Mouse (Mus musculus): Measurements from ENCODE around the gene Tbcd.

Tbcd gene

DNA sequence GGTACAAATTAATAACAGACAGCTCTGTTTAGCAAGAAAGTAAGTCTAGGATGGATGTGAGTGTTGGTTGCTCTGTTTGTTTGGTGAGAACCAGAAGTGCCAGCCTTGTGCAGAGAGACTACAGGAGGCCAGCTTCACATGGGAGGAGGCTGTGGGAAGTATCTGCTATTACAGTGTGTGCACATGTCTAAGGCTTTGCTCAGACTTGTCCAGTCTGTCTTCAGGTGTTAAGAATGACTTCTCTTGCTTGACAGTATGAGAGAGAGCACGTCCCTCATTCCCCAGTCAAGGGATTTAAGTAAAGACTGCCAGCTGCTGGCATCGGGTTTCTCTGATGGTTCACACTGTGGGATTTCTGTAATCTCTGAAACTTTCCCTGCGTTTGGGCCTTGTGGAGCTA lies 149.7 kb downstream of the Tbcd start:
- 84% methylated on average over 3 of the region's 3 CpGs for WGBS

DNA sequence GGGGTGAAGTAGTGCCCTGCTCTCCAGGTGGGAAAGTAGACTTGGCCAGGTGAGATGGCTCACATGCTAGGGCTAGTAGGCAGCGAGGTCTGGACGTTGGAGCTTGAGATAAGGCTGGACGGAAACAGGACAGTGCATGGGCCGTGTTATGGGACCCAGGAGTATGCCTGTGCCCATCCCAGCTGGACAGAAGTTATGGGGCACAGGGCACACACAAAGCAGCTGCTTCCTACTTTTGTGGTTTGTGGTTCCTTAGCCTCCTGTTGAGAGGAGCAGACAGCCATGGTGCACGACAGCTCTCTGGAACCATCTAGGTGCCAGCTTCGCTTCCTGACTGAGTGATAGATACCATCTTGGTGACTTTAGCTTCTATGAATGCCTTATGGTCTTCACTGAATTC lies 153.9 kb downstream of the Tbcd start:
- WGBS = 87% methylated on average over 6 of the region's 6 CpGs

DNA sequence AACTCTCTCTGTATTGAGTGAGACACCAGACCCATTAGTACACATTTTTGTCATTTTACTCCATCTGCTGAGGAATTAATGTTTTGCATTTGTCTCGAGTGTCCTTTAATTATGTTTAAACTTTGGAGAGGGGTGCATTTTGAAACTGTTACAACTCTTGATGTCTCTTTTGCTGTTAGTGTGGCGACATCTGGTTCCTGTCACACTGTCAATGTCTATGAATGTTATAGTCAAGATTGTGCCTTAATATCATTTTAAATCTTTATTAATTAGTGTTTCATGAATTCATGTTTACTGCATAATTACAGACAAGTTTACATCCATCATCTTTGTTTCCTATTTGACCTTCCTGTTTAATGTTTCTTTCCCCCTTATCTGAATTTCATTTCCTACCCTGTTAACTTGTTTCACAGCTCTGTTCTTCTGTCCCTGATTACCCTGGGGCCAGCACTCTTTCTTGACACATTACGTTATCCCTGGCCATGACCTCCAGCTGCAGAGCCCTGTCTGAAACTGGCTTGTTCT lies 164.3 kb downstream of the Tbcd start:
- WGBS = 85% methylated on average over 3 of the region's 3 CpGs

DNA sequence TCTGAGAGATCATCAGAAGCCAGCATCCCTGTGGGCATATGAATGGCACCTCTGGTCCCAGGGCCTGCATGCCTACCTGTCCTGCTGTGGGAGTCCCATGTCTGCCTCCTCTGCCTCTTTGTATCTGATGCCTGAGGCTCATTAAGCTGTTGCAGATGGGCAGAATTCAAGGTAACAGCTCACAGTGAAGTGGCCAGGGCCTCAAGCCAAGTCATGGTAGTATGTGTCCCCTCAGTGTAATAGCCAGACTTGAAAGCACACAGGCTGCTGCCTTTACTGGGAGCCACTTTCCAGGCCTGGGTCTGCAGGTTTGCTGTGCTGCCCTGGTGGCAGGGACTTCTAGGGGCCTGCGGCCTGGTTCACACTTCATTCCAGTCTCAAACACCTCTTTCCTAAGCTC lies 165.6 kb downstream of the Tbcd start:
- 93% methylated on average over 1 of the region's 1 CpGs for WGBS

DNA sequence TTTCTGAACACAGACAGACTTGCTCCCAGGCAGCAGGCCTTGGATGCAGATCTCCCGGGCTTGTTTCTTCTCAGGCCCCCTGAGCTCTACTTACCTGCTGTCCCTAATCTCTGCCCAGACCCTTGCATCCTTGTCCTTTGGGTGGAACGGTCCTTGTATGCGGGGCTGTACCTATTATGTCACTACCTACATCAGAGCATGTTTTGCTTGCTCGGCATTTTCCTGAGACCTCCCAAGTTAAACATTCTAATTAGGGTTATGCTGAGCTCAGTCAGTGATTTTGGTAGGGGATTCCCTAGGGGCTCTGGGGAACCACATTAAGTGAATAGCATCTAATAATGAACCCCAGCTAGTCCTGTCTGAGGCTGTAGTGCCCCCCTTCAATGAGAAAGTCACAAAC lies 173.3 kb downstream of the Tbcd start:
- 94% methylated on average over 4 of the region's 4 CpGs for WGBS

DNA sequence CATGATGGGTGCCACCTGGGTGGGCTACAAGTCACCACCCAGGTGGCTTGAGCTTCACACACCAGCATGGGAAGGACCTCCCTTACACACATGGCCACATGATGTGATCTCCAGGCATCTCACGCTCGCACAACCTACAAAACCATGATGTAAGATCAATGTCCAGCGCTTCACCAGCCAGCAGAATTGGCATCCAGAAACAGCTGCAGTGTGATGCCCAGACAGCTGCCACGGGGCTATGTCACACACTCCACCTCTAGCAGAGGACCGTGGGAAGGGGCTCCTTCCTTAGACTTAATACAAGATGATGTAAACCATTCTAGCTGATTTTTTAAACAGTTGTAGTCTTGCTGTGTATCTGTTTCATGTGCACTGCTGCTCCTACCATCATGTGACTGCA lies 175.8 kb downstream of the Tbcd start:
- WGBS = 87% methylated on average over 5 of the region's 5 CpGs

DNA sequence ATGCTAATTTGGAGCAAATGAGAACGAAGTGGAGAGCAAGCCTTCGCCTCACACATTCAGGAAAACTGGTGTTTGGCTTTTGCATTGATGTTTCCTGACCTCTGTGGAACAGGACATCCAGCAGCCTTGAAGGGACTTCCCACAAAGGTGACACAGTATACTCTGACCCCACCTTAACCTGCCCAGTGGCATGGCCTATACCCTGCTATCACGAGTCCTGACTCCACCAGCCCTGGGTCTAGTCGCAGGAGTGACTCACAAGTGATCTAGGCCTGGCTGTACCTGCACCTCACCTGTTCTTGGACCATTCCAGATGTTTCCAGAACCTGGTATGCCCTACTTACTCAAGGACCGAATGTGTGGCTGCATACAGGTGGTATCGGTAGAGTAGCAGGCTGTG lies 177.8 kb downstream of the Tbcd start:
- WGBS = 94% methylated on average over 6 of the region's 6 CpGs

DNA sequence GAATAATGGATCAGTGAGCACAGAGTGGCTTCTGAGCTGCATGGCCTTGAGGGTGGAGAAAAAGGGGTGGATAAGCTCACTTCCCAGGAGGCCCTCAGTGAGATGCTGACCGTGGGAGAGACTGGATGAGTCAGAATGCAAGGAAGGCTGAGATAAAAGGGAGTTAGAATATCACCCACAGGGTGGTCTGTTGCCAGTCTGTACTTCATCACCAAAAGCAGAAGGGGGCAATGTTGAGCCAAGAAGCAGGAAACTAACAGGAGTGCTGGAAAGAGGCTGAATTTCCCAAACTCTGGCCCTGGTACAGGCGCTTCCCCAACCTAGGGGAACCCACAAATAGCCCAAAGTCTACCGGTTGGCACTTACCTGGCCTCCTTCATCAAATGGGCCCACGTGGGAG lies 178.7 kb downstream of the Tbcd start:
- WGBS = 74% methylated on average over 4 of the region's 4 CpGs

DNA sequence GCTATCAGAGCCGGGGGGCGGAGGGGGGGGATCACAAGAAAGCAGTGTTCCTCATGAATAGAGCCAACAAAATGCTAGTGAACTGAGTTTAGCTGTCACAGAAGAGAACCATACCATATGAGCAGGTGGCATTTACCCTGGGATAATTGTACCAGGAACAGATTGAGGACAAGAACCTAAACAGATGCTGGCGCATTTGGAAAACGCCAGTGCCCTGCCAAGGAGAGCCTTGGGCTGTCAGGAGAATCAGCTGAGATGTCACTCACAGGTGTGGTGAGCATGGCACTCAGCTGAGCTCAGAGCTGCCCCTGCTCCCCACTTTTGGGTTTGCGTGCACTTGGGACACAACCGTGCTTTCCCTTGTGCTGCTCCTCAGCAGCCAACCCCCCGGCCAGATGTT lies 179.7 kb downstream of the Tbcd start:
- 77% methylated on average over 7 of the region's 7 CpGs for WGBS

DNA sequence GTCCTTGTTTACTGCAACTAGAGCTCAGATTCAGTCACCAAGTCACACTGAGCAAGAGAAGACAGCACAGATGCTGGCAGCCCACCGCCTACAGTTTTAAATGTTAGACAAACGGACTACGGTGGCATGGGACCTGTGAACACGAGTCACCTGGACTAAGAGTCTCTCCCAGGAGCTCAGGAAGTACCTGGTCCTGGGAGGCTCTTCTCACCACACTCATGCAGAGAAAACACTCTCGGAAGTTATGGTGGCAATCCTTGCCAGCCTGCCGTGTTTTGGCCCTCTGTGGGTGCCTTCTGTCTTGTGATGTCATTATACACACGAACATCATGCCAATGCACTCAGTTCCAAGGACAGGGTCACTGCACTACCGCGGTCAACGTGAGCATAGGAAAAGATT lies 184.9 kb downstream of the Tbcd start:
- WGBS = 92% methylated on average over 10 of the region's 10 CpGs

DNA sequence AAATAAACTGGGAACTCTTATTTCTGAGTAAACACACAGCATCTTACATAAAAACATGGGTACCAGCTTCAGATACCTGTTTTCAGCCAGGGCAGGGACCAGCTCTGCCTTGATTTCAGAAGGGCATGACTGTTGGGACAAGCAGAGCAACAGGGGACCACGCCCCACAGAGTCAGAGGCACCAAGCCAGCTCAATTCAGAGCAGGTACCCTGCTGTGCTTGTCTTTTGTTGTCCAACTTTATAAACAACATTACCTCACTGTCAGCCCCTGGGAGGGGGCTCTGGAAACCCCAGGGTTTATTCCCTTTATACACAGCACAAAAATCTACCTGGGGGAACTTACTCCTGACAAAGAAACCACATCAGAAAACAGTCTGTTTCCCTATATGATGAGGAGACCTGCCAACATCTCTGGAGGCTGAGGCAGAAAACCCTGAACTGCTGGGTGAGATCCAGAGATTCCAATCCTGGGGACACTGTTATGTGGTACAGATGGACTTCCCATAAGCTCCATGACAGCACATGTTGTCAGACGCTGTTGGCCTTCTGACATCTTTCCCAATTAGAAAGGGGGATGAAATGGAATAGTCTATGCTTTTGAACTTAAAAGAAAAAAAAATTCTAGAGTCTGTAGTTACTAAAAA lies 189.9 kb downstream of the Tbcd start:
- WGBS = 67% methylated on average over 2 of the region's 2 CpGs

DNA sequence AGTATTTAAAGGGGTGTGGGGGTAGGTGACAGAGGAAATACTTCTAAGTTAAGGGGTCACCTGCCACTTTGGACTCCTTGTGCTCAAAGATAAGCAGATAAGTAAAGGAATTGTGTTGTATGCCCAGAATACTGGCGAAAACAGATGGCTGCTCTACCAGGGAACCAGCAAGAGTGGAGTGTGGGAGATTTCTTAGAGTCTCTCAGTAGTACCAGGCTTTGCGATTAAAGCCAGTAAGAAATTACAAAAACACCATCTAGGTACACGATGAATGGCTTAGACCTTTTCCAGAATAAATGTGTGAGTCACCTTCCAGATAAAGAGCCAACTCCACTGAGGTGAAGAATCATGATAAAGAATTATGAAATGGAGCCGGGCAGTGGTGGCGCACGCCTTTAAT lies 193.6 kb downstream of the Tbcd start:
- 59% methylated on average over 6 of the region's 6 CpGs for WGBS

DNA sequence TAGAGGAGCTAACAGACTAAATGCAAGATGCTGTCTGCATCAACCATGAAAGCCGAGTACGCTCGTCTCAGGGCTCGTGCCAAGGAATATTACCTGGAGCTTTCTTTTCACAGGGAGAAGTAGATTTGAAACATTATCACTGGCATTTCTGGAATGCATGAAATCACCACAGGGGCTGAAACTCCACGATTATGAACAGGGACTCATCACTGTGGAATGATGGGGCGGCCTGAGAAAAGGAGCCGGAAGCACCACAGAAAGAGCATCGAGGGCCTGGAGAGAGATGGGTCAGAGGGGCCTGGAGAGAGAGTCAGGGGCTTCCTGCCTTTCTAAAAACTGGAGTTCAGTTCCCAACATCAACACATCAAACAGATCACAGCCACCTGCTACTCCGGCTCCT lies 195.6 kb downstream of the Tbcd start:
- WGBS = 89% methylated on average over 9 of the region's 9 CpGs

DNA sequence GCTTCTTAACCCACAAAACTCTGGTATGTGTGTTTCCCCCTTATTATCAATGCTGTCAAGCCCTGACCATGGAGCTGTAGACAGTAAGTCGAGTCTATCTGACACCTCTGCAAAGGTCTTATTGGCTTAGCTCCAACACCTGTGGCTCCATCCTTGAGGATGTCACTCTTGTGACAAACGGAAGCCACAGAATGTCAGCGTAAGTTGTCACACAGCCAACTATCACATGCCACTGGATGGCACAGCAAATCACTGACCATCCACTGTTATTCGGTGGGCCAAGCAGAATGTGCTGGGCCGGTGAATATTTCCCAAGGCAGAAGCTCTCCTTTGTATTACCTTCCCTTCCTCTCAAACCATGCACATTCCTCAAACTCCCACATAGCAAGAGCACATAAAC lies 196.4 kb downstream of the Tbcd start:
- 90% methylated on average over 5 of the region's 5 CpGs for whole genome bisulfite sequencing

DNA sequence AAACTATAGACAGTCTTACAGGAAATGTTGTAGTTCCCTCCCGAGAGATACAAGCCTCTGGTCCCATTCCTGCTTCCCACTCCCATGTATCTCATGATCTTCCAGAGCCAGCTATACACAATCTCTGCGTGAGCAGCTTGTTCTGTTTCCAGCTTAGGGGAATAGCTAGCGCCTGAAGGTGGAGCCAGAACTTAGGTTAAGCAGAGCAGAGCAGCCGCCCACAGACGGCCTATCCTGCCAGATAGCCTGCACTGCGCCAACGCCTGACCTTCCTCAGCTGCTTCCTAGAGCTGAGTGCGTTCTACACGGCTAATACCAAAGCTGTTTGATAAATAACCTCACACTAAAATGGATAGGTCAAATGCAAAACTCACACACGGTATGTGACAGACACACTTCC lies 198.2 kb downstream of the Tbcd start:
- 56% methylated on average over 10 of the region's 10 CpGs for WGBS

DNA sequence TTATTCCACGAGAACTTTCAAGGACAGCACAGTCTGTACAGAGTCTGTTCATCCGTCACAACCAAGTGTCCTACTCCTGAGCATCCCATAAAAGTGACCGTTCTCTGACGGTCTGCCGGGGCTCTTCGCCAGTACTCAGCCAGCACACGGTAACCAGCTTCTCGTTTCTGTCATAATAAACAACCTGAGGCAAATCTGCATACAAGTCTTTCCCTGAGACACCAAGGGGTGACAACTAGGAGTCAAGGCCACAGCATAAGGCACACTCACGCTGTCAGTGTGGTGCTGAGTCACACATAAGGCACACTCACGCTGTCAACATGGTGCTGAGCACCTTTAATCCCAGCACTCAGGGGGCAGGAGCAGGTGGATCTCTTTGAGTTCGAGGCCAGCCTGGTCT lies 198.9 kb downstream of the Tbcd start:
- WGBS = 90% methylated on average over 11 of the region's 11 CpGs

DNA sequence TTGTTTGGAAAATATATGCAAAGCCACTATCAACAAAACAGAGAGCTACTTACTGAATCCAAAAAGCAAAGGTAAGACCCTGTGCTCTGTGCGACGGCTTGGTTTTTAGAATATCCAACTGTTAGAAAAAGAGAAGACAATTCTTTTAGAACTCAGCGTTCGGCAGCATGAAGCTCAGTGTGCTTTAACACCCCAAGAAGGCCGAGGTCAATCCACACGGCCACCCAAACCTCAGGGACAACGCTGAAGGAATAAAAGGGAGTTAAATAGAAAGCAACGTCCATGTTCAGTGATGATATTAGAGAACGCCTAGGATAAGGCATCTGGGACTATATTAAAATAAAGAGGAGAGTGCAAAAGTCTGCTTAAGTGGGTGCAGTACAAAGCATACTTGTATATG lies 199.8 kb downstream of the Tbcd start:
- WGBS = 97% methylated on average over 9 of the region's 9 CpGs

DNA sequence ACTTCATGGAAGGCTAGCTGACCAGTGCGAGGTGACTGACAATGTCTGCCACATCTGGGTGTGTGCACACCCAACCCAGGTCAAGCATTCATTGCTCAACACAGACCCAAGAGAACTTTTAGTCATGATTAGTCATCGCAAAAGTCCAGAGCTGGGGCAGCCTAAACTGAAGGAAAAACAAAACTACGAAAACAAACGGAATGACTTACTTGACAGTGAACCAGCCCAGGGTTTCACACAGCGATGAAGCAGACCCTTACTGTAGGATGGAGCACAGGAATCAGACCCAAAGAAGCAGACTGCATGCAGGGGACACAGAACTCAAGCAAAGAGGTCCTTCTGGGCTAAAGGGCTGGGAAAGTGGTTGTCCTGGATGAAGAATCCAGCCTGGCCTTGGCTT lies 200.2 kb downstream of the Tbcd start:
- WGBS = 92% methylated on average over 5 of the region's 5 CpGs

DNA sequence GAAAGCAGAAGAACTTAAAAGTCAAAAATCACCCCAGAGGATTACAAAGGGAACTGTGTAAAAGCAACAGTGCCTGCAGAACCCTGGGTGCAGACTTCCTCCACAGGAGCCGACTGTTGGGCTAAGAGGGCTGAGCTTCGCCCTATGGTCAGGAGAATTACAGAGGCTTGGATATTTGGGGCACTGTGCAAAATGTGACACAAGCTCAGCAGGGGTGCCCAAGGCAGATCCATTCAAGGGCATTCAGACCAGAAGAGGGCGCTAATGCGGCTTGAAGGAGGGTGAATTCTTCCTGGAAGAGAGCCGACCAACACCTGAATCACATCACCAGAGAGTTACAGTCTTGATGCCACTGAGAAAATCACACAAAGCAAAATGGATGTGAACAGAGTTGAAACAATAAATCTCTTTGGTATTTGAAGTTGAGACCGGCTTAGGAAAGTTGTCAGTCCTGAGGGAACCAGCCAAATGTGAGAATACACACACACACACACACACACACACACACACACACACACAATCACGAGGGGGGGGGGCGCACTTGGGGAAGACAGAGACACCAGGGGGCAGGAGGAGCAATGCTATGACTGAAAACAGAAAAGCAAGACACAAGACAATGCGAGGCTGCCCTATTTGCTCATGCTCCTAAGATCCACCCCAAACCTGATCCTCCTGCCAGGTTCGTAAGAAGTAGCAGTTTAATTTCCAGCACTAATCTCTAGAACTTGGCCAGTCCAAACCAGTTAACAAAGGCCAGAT lies 201.0 kb downstream of the Tbcd start:
- WGBS = 58% methylated on average over 10 of the region's 10 CpGs

DNA sequence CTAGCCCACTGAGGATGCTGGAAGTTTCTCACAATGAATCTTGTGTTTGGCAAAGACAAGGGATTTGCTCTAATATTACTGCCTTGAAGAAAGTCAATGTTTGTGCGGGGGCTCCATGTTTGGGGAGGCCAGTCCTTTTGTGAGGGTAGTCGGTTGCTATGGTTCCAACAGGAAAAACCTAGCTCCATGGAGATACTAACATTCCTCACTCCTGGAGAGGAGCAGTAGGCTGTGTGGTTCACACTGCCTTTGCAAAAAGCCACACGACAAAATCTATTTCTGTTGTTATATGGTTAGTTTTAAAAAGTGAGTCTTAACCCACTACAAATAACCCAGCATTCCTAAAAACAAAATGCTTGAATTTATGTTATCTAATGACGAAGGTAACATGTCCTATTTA lies 201.9 kb downstream of the Tbcd start:
- WGBS = 50% methylated on average over 4 of the region's 4 CpGs

DNA sequence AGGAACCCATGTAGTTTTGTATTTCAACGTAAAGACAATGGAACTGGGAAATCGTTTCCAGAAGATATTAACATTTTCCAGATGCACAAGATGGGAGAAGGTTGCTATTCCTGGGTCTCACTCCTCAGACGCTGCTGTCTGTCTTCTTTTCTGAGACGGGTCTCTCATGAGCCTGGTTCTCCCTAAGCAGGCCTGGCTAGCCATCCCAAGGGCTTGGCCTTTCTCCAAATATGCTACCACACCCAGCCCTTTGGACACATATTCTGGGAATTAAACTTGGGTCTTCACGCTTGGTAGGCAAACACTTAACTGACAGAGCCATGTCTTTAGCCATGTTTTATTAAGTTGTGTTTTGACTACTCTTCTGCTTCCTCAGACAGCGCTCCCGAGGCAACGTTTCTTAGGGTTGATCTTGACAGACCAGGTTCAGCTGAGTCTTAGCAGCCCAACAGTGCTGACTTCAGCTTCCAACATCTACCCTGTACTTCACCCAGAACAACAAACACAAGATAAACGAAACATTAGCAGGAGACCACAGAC lies 202.7 kb downstream of the Tbcd start:
- WGBS = 62% methylated on average over 9 of the region's 9 CpGs

DNA sequence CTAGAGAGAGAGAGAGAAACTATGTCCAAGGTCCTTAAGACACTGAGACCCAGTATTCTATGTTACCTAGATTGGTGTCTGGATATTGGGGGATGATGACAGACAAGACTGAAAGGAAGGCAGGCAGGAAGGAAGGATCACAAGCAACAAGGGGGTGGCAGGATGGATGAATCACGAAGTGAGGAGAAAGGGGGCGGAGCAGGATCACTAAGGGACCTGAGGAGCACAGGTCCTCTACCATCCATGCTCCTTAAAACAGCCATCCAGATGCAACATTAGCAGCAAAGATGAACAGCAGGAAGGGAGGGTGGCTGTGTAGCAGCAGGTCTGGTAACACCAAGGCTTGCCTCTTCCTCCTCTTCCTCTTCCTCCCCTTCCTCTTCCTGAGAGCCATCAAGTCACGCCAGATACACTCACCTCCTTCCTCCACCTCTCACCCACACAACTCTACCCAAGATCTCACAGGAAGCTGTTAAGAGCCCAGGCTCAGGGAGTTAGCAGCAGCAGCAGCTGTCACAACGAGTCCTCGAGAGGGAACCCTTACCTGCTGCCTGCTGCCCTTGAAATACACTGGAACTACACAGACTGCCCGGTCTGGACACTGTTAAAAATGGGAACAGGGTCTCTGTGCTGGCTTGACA lies 203.5 kb downstream of the Tbcd start:
- WGBS = 53% methylated on average over 6 of the region's 6 CpGs

Data from cerebral cortex, adult 2 months (tissue).